Mouse (Mus musculus) adrenal gland, adult (tissue): ENCODE results near the gene Slc34a1.
A peak's percentile ranks its signal among the peaks of the same experiment; 100 is the strongest.

Source experiments
- DNase-seq, 2 experiments: peaks; one replicate each; pipeline ENCODE4 v3.0.0; 2022 to 2023; ENCODE audit warnings: low spot score in 1 of 2; ENCODE audit not compliant: inconsistent age in 2 of 2

The Slc34a1 gene

DNA sequence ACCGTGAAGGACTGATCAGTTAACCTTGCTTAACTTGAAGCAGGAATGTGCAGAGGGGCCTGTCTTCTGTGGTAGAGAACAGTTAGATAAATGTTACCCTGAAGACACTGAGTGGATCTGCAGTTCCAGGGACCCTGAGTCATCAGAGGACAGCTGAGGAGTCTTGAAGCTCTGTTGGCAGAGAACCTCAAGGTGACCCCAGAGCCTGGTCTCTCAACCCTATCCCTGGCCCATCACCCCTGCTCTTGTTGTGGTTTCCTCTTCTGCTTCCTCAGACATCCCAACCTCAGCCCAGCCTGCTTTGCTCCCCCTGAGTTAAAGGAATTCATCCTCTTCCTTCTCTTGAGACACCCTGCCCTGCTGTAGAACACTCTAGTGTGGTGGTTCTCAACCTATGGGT lies at the start of gene Slc34a1:
Gene Slc34a1, plus strand, starts transcription at position 100 of the 400 bp plus-strand sequence.
- DNase-seq: no peak

DNA sequence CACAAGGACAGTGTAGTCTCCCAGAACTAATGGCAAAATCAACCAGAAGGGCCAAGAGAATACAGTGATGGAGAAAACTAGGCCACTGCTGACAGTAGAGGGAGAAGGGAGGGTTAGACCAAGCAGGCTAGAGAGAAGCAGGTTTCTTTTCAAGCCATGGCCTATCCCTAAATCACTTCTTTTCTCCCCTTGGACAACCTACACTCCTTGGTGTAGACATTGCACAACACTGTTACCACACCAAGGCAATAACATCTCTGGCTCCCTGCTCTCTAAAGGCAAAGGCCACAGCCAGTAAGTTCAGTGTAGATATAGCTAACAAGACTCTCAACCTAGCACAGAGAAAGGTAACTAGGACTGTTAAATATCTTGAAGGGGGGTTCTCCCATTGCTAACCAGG lies 36.8 kb upstream of the Slc34a1 start:
- peak in 1 of 2 experiments; percentile 64 for DNase-seq

DNA sequence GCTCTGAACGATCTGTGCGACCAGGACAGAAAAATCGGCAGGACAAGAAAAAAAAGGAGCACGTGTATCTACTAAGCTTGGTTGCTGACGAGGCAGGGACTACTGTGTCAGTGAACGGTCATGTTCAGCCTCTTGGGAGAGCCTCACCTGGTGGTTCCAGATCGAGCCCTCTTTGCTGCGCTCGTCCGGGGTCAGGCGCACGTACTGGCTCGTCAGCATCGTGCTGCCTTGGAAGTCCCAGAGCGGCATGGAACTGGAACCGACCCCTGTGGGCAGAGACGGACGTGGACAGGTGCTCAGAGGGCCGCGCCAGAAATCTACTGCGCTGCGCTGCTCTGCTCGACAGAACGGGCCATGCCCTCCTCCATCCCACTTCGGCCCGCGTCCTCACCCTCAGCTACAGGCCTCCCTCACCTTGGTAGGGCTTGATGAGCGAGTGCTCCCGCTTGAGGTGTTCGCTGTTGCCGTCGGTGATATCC lies 36.0 kb upstream of the Slc34a1 start:
- no peak for DNase-seq

DNA sequence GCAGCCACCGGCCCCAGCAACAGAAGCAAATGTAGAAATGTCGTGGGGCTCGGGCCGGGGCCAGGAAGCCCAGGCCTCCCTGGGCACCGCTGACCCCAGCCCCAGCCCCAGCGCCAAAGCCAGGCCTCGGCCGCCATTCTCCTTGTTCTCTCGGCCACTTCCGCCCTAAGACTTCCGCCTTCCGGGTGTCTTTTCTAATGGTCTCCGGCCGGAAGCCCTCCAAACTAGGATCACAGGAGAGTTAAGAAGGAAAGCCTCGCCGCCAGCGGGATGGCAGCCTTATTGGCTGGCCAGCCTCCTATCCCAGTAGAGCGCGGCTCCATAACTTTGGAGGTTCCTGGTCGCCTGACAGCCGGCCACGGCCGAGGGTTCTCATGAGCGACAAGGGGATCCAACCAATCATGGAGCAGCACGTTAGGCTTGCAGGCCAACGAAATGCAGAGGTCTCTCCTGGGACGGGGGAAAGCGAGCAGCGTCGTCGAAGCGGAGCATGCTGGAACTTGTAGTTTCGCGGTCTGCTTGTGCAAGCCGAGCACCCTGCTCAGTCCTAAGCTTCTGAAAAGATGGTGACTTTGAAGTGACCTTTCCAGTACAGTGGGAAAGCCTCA lies 35.4 kb upstream of the Slc34a1 start, which contains the start of gene Lman2:
Gene Lman2, minus strand, starts transcription at position 331 of the 608 bp plus-strand sequence.
- peak; percentile 98 to 99 for DNase-seq

DNA sequence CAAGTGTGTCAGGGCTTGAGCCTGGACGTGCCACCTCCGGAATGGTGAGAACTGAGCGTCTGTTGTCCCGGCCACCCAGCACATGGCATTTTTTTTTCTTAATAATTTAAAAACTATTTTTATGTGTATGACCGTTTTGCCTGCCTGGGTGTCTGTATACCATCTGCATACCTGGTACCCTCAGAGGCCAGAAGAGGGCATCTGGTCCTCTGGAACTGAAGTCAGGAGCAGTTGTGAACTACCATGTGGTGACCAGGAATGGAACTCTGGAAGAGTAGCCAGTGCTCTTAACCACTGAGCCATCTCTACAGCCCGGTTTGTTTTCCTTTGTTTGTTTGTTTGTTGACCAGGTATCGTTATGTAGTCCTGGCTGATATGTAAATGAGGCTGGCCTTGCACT lies 29.6 kb upstream of the Slc34a1 start:
- no peak for DNase-seq

DNA sequence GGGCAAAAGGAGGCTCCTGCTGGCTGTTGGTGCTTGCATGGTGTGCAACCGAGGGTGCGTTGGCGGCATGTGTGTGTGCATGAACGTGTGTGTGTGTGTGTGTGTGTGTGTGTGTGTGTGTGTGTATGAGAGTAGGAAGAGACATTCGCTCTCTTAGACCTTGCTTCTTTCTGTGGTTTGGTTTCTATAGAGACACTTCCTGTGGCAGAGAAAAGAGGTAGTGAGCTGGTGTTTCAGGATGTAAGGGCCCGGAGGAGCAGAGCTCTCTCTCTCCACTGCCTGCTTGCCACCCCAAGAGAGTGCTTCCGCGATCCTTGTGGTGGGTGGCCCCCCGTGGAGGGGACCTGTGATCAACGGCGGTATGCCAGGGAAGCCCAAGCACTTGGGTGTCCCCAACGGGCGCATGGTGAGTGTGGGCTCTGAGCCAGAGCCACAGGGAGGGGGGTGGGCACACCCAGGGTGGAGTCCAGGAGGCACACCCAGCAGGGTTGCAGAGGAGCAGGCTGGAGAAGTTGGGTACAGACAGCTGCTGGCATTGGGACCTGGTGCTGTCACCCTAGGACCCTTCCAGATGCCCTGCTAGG lies 28.4 kb upstream of the Slc34a1 start, which contains the start of gene Rgs14:
Gene Rgs14, plus strand, starts transcription at position 202 of the 584 bp plus-strand sequence.
- peak in 1 of 2 experiments; percentile 39 for DNase-seq

DNA sequence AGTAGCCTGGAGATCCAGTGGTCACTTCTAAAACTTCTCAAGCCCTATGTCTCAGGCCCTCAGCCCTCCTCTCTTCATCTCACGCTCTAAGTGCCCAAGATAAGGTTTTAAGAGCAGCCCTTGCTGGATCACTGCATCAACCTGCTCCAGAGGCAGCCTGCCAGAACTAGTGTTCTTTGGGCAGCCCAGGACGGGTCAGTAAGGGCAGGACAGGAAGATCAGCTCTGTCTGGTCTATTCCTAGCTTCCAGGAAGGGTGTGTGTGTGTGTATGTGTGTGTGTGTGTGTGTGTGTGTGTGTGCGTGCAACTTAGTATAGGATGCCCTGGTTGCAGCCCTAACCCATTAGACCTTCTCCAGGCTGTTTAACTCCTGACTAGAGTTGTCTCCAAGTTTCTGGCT lies 27.8 kb upstream of the Slc34a1 start:
- DNase-seq: peak in 1 of 2 experiments; percentile 31

DNA sequence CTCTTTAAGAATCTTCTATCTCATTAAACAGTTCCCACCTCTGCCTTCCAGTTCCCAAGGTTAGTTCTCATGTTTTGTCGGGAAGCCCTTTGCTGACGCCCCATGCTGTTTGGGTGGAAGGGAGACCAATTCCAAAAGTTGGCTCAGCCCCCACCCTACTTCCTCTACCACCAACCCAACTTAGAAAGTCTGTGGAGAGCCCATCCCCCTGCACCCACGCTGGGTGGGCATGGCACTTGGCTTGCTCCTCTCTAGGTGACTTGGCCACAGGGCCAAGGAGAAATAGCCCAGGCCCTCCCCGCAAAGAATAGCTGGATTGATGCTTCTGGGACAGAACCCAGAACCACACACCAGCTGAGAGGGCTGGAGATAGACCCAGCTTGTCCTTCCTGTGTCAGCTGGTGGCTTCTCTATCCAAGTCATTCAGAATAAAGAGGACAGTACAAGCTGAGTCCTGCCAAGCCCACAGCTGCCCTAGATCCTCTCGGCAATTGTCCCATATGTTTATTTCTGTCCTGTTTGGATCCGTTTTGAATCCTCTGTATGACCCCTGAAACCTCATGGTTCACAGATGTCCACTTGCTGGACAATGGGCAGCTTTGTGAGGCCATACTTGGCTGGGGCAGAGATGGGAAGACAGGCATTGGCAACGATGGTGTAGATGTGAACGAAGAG lies 26.8 kb upstream of the Slc34a1 start:
- no peak for DNase-seq

DNA sequence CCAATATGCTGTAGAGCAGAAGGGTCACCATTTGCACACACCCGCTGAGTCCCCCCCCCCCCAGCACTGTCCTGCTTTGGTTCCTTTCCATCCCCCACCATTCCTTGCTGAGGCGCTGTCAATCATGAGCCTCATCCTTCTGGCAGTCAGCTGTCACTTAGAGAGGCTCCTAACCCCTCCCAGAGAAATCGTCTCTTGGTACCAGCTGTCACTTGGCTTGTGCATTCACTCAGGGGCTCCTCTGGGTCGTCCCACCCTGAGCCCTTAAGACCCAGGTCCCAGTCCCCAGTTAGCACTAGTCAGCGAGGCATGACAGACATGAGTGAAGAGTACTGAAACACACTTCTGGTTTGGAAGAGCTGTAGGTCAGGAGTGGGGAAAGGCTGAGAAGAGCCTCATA lies 26.2 kb upstream of the Slc34a1 start:
- DNase-seq: no peak

DNA sequence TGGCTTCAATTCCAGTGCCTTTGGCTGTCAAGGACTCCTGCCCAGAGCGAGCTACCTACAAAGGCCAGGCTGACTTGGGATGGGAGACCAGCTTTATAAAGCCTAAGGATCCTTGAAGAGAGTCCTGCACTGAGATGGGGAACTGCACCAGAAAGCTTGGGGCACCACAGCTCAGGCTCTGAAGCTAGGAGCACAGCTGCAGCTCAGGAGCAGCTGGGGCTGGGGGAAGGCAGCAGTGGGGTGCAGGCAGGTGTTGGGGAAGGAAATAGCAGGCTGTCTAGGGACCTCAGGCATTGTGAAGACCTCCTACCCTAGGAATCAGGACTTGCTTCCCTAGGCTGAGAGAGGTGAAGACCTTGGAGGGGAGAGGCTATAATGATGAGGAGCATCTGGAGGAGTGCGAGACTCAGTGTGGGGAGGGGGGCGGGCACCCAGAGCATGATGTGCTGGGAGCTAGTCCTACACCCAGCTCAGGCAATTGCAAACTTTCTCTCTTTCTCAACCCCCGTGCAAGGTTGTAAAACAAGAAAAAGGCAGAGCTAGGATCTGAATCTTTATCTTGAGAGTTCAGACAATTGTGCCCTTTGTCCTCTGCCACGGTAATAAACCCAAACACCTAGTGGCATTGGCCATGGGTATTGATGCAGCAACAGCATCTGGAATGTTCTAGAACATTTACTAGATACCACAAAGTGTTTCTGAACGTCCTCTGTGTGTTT lies 23.6 kb upstream of the Slc34a1 start:
- DNase-seq: no peak

DNA sequence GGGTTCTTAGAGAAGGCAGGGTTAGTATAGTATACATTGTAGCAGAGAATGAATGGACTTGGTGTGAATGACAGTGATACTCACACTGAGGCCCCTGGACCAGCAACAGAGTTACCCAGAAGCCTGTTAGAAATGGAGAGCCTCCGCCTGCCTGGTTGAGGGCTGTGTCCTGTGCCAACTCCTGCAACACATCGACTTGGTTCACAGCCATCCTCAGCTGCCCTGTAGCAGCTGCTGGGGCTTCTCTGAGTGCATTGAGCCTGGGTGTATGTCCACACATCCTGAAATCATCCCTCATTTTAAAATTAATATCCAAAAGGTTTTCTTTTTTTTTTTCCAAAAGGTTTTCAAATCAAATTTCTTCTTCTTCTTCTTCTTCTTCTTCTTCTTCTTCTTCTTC lies 22.1 kb upstream of the Slc34a1 start:
- no peak for DNase-seq

DNA sequence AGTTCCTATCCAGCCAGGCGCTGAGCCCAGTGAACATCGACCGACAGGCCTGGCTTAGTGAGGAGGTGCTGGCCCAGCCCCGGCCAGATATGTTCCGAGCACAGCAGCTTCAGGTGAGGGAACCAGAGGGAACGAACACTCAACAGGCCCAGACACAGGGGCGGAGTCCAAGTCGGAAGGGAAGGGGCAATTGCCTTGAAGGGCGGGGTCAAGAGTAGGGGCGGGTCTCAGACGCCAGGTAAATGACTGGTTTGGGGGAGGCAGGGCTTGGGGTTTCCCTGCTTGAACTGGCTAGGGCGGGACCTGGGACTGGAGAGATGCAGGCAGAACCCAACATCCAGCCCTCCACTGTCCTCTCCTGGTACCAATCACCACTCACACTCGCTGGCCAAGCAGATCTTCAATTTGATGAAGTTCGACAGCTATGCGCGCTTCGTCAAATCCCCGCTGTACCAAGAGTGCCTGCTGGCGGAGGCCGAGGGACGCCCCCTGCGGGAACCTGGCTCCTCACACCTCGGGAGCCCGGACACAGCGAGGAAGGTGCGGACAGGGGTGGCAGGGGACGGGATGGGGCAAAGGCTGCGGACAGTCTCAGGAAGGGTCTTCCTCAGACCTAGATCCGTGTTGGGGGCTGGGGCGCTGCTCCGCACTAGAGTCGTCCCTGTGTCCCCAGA lies 18.9 kb upstream of the Slc34a1 start:
- no peak for DNase-seq

DNA sequence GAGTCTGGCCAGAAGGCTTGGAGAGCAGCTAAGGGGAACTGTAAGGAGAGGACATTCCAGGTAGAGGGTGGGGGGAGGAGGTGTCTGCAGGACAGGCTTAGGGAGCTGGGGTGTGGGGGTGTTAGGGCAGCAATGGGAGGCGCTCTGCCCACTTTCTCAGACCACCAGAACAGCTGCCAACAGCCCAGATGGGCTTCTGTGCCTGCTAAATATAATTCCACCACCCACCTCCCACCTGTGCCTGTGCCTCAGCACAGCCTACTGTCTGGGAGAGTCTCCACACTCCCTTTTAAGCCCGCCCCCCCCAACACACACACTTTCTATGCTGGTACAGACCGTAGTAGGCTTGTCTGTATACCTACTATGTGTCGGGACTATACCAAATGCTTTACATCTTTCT lies 16.2 kb upstream of the Slc34a1 start:
- no peak for DNase-seq

DNA sequence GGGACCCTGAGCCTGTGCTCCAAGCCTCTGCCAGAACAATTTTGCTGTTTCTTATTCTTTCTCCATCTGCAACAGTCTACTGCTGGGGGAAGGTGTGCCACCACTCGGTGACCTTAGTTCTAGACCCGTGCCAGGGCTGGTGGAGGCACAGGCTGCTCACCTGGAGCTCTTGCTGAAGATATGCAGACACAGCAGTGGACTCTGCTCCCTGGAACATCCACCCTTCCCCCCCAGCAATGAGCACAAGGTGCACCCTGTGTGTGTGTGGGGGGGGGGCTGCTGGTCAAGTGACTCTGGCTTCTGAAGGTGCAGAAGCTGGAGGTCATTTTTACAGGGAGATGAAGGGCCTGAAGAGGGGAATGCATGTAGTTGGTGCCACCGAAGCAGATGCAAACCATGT lies 7.3 kb upstream of the Slc34a1 start:
- DNase-seq: no peak

DNA sequence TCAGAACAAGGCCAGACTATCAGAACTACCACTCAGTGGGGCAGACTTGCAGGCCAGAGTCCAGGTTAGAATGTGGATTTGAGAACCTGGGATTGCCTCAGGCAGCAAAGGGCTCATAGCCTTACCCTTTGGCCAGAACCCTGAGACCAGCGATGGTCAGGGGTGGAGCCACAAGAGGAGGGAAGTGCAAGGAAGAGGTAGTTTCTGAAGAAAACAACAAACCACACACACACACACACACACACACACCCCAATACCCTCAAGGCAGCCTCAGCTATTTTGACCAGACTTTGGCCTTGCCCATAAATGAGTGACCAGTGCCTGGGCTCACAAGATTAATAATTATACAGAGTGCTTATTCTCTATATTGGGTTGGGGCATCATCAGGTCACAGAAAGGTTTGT lies 6.4 kb upstream of the Slc34a1 start:
- no peak for DNase-seq

DNA sequence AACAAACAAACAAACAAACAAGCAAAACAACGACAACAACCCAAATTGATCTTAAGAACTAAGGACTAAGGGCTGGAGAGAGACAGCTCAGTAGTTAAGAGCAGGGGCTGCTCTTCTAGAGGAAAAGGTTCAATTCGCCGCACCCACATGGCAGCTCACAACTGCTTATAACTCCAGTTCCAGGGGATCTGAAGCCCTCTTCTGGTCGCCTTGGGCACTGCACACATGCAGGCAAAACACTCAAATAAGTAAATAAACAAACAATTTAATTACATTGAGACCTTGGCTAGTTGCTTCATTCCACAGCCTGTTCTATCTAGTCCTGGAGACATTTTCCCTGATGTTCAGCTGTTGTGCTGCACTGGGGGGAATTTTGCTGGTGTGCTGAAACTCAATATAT lies 5.1 kb upstream of the Slc34a1 start:
- DNase-seq: no peak

DNA sequence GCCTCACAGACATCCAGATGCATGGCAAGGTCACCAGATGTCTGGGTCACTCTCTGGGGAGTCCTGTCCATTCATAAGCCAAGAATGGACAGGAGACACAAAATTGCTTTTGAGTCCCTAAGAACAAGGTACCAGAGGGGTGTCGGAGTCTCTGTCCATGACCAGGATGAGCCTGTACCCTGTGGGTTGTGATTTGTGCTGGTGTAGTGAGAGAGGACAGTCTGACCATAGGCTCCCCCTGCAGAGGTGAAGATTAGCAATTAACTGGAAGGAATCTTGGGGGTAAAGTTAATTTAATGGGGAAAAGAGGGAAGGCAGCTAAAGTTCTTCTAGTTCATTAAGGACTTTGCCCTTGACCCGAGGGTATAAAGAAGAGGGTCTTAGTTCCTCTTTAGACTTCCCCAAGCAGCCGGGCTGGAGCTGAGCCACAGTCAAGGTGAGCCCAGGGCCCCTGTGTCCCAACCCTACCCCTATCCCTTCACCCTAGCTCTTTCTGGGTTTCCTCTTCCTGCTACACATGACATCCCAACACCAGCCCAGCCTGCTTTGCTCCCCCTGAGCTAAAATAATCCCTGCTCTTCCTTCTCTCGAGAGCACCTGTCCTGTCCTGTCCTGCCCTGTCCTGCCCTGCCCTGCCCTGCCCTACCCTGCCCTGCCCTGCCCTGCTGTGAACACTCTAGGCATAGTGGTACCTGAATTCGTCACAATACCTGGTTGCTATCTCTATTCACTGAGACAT lies 1.5 kb downstream of the Slc34a1 start:
- DNase-seq: no peak

DNA sequence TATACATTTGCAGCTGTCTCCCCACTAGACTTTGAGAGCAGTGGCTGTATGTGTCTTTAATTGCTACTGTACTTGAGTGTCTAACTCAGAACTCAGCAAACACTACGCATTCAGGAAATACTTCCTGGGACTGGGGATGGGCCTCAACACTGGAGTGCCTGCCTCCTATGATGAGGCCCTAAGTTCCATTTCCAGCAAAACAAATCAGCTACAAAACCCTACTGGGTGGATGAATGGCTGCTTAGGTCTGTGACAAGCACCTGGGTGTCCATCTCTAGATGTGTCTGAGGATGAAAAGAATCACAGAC lies 2.0 kb downstream of the Slc34a1 start:
- DNase-seq: no peak

DNA sequence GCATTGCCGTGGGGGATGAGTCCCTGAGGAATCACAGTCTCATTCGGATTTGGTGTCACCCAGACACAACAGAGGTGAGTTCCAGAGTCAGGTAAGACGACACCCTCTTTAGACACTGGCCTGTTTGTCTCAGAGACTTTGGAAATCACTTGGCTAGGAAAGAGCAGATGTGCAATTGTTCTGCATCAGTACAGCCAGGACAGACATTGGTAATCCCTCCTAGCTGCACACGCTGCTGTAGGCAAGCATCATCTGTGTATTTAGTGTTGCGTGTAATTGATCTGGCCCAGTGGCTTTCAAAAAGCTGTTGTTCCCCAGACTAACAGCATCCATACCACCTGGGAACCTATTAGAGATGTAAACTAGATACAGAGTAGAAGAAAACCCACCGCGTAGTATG lies 5.3 kb downstream of the Slc34a1 start:
- no peak for DNase-seq
